Mouse (Mus musculus): ENCODE measurements around the gene 1700022I11Rik.

1700022I11Rik gene

DNA sequence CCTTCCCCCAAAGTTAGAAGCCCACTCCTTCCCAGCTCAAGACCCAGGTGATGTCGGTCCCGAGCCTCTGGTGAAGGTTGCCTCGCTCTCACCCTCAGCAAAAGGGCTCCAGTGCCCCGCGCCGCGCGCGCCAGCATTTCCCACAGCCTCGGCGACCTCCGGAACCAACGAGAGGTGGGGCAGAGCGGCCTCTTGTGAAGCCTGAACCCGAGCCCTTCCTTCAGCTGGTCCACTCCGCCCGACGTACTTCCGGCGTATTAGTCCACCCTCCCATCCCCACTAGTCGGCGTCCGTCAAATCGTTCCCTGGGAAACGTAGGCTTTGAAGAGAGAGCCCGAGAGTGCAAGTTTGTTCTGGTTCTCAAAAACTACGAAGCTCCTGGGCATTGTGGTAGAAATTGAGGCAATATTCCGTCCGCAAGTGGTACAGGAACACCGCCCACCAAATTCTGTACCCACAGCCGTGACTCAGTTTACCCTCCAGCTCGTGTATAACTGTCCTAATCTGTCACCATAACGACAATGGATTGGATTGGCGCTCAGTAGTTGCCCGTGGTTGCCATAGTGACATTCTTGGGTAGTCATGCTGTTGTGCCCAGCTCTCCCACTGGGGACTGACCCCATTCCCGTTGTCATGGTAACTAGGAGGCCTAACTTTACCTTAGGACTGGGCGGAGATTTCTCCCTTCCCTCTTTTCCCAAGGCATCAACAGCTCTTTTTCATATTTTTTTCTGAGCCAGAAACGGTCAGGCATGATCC, 62.0 kb downstream of the 1700022I11Rik start, which contains the start of gene Stoml2:
Gene Stoml2 (minus strand): TSS at position 474 of the 759 bp plus-strand sequence.
- no peak for DNase-seq (ENCODE audit: extremely low read depth, low read depth, low spot score)

DNA sequence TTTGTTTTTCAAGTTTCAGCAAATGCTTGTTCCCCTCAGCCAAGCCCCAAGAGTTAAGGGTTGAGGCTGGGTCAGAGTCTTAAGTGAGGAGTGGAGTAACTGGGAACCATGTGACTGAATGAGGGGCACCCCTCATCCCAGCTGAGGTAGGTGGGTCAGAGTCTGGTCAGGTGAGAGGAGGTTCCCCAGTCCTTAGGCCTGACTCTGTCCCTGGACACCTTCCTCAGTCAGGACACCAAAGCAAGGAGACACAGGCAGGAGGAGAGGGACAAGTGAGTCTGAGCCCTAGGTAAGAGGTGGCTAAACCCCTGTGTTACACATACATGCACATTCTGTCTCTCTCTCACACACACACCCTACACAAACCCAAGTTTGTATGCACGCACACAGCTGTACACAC, 63.1 kb downstream of the 1700022I11Rik start:
- no peak for DNase-seq (ENCODE audit: extremely low read depth, low read depth, low spot score)

Measured in fat pad, adult 2 months (tissue).